Mouse (Mus musculus): ENCODE data around the gene Cap2. TPM values are rescaled to one million over a fixed set of nuclear protein-coding genes. Genes with fewer than 3 reads are reported as not detected.

Cap2 gene
- total RNA-seq, 2 experiments from 2014 or later: 2.3 TPM; not detected in 1

GRCm38 (mm10) chr13:46620964-46621757 is 119.5 kb downstream of the Cap2 start:
- ATAC-seq (replicated peaks; ENCODE audit: low FRiP score, poor library complexity, severe bottlenecking): no peak

GRCm38 (mm10) chr13:46626608-46627007 is 125.0 kb downstream of the Cap2 start:
- no peak for ATAC-seq (replicated peaks; ENCODE audit: low FRiP score, poor library complexity, severe bottlenecking)

GRCm38 (mm10) chr13:46627841-46628240 is 126.2 kb downstream of the Cap2 start:
- ATAC-seq (replicated peaks; ENCODE audit: low FRiP score, poor library complexity, severe bottlenecking): no peak

- no peak for ATAC-seq (replicated peaks; ENCODE audit: low FRiP score, poor library complexity, severe bottlenecking)
Observed at GRCm38 (mm10) chr13:46629391-46629790, 127.7 kb downstream of the Cap2 start.

GRCm38 (mm10) chr13:46632796-46633195 is 131.1 kb downstream of the Cap2 start:
- no peak for ATAC-seq (replicated peaks; ENCODE audit: low FRiP score, poor library complexity, severe bottlenecking)

- ATAC-seq (replicated peaks; ENCODE audit: low FRiP score, poor library complexity, severe bottlenecking): no peak
Observed at GRCm38 (mm10) chr13:46633320-46634132, 131.9 kb downstream of the Cap2 start.

- ATAC-seq (replicated peaks; ENCODE audit: low FRiP score, poor library complexity, severe bottlenecking): no peak
Observed at GRCm38 (mm10) chr13:46634133-46634488, 132.5 kb downstream of the Cap2 start.

GRCm38 (mm10) chr13:46640608-46641468 is 139.2 kb downstream of the Cap2 start:
- no peak for ATAC-seq (replicated peaks; ENCODE audit: low FRiP score, poor library complexity, severe bottlenecking)

GRCm38 (mm10) chr13:46642318-46642717 is 140.7 kb downstream of the Cap2 start:
- no peak for ATAC-seq (replicated peaks; ENCODE audit: low FRiP score, poor library complexity, severe bottlenecking)

GRCm38 (mm10) chr13:46644175-46644574 is 142.5 kb downstream of the Cap2 start:
- no peak for ATAC-seq (replicated peaks; ENCODE audit: low FRiP score, poor library complexity, severe bottlenecking)

GRCm38 (mm10) chr13:46645476-46645875 is 143.8 kb downstream of the Cap2 start:
- no peak for ATAC-seq (replicated peaks; ENCODE audit: low FRiP score, poor library complexity, severe bottlenecking)

GRCm38 (mm10) chr13:46651853-46652252 is 150.2 kb downstream of the Cap2 start:
- ATAC-seq (replicated peaks; ENCODE audit: low FRiP score, poor library complexity, severe bottlenecking): no peak

GRCm38 (mm10) chr13:46652671-46653070 is 151.0 kb downstream of the Cap2 start:
- no peak for ATAC-seq (replicated peaks; ENCODE audit: low FRiP score, poor library complexity, severe bottlenecking)

- ATAC-seq (replicated peaks; ENCODE audit: low FRiP score, poor library complexity, severe bottlenecking): no peak
Observed at GRCm38 (mm10) chr13:46653671-46654070, 152.0 kb downstream of the Cap2 start.

- no peak for ATAC-seq (replicated peaks; ENCODE audit: low FRiP score, poor library complexity, severe bottlenecking)
Observed at GRCm38 (mm10) chr13:46654566-46654965, 152.9 kb downstream of the Cap2 start.

GRCm38 (mm10) chr13:46659211-46659610 is 157.6 kb downstream of the Cap2 start:
- peak; percentile 54; the same call in 1 of the 2 replicates for ATAC-seq (replicated peaks; ENCODE audit: low FRiP score, poor library complexity, severe bottlenecking)

- ATAC-seq (replicated peaks; ENCODE audit: low FRiP score, poor library complexity, severe bottlenecking): no peak
Observed at GRCm38 (mm10) chr13:46663461-46663964, 161.9 kb downstream of the Cap2 start.

GRCm38 (mm10) chr13:46669048-46669619 is 167.5 kb downstream of the Cap2 start, which contains the start of gene Fam8a1:
Fam8a1 (plus strand) TSS chr13:46669522.
- peak; percentile 99 for ATAC-seq (replicated peaks; ENCODE audit: low FRiP score, poor library complexity, severe bottlenecking)

- peak; percentile 48 for ATAC-seq (replicated peaks; ENCODE audit: low FRiP score, poor library complexity, severe bottlenecking)
Observed at GRCm38 (mm10) chr13:46669620-46670271, 168.1 kb downstream of the Cap2 start.

Data from erythroid progenitor cell, adult 5-6 weeks (primary cell).